In the genomic region with DNA sequence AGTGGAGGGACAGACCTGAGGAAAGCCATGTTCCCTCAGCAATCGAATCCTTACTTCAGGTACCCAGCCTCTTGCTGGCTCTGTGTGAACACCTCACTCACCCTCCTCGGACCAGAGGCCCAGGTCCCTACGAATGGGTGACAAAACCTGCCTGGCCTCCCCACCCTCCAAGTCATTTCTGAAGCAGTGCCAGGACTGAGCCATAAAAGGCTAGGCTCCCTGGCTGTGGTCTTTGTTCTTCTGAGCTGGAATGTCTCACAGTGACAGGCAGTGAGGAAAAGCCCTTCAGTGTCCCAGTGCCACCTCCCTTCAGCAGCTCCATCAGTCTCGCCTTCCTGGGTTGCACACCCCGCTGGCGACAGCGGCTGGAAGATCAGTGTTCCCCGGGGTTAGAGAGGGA, we compare ENCODE assay signal across 10 mouse cellular contexts.
DNase-seq lines count a peak whose midpoint lies in the region; ATAC-seq and TF ChIP-seq lines count a peak whose summit lies in the region.
"Had no signal": no experiment of that assay in that cellular context is flagged by ENCODE, and none has a peak within 500 bp of the region (broad histone marks: within the 10 kb centered on the region; RNA-seq: fewer than 3 reads in every experiment).

No protein-coding gene starts in this region.

- peak; percentile 46 for DNase-seq in embryo, embryonic 10 days (ENCODE audit: low spot score)
- DNase-seq in embryo, embryonic 10.5 days (ENCODE audit: low spot score), result no peak
- peak; percentile 51 for DNase-seq in MN1 (ENCODE audit: low spot score)
- no peak for DNase-seq in forebrain, postnatal 0 days
- no peak for DNase-seq in left cerebral cortex, adult 18-20 months (ENCODE audit: low spot score in 2 of 2)
- DNase-seq in frontal cortex, postnatal 10 days (ENCODE audit: low spot score in 2 of 2), result no peak
- DNase-seq in liver, embryonic 11.5 days (ENCODE audit: low spot score), result no peak
- DNase-seq: thymus, postnatal 14 days had no signal

- ATAC-seq in forebrain, postnatal 0 days, result peak; percentile 30; the same call in 1 of the 2 replicates
- peak; percentile 47; the same call in 1 of the 2 replicates for ATAC-seq in kidney, embryonic 16.5 days (ENCODE audit: low FRiP score, low TSS enrichment)
- ATAC-seq in liver, embryonic 11.5 days (replicated peaks; ENCODE audit: low FRiP score), result no peak
- ATAC-seq: activated CD4-positive, CD25-positive, alpha-beta regulatory T cell, adult 4 months had no signal

- H3K4me1 ChIP-seq in forebrain, postnatal 0 days (ENCODE audit: insufficient read depth), result no peaks in the 10 kb centered on the region
- peaks cover 14% of the 10 kb centered on the region for H3K4me1 ChIP-seq in kidney, embryonic 16.5 days (ENCODE audit: insufficient read depth, low read length)
- H3K4me1 ChIP-seq in liver, embryonic 11.5 days (replicated peaks; ENCODE audit: control insufficient read depth, insufficient read depth, low read length), result no peaks in the 10 kb centered on the region

- H3K27me3 ChIP-seq in forebrain, postnatal 0 days (ENCODE audit: insufficient read depth, low read length), result no peaks in the 10 kb centered on the region
- no peaks in the 10 kb centered on the region for H3K27me3 ChIP-seq in kidney, embryonic 16.5 days (ENCODE audit: insufficient read depth, low read length)
- no peaks in the 10 kb centered on the region for H3K27me3 ChIP-seq in liver, embryonic 11.5 days (replicated peaks; ENCODE audit: control insufficient read depth, insufficient read depth, low read length)

- no peaks in the 10 kb centered on the region for H3K36me3 ChIP-seq in forebrain, postnatal 0 days (ENCODE audit: insufficient read depth)
- H3K36me3 ChIP-seq in kidney, embryonic 16.5 days (ENCODE audit: insufficient read depth, low read length), result no peaks in the 10 kb centered on the region
- H3K36me3 ChIP-seq in liver, embryonic 11.5 days (ENCODE audit: control insufficient read depth, insufficient read depth, low read length), result no peaks in the 10 kb centered on the region

- WGBS in forebrain, postnatal 0 days, result 22% methylated on average over 8 of the region's 8 CpGs
- 16% methylated on average over 8 of the region's 8 CpGs for WGBS in kidney, embryonic 16.5 days
- 40% methylated on average over 8 of the region's 8 CpGs for WGBS in liver, embryonic 11.5 days

- H3K4me3 ChIP-seq in forebrain, postnatal 0 days (ENCODE audit: low read depth, low read length), result no peak overlapping the region
- H3K4me3 ChIP-seq in kidney, embryonic 16.5 days (ENCODE audit: low read length), result no peak overlapping the region
- H3K4me3 ChIP-seq in liver, embryonic 11.5 days (ENCODE audit: low read depth, low read length), result no peak overlapping the region

- no peak overlapping the region for H3K27ac ChIP-seq in forebrain, postnatal 0 days (ENCODE audit: low read depth, low read length)
- no peak overlapping the region for H3K27ac ChIP-seq in kidney, embryonic 16.5 days (ENCODE audit: low read length)
- H3K27ac ChIP-seq in liver, embryonic 11.5 days (ENCODE audit: low read depth, low read length), result no peak overlapping the region

- no peak for TF ChIP-seq CTCF in forebrain, postnatal 0 days (IDR thresholded peaks at IDR 0.05; ENCODE audit: low read depth)

- no peaks in the 10 kb centered on the region for H3K9me3 ChIP-seq in forebrain, postnatal 0 days (ENCODE audit: low read length)
- H3K9me3 ChIP-seq in kidney, embryonic 16.5 days (ENCODE audit: low read length), result no peaks in the 10 kb centered on the region
- H3K9me3 ChIP-seq in liver, embryonic 11.5 days (ENCODE audit: control insufficient read depth, low read length), result no peaks in the 10 kb centered on the region

- no peak overlapping the region for H3K4me2 ChIP-seq in forebrain, postnatal 0 days (ENCODE audit: low read depth)
- H3K4me2 ChIP-seq in kidney, embryonic 16.5 days (replicated peaks; ENCODE audit: low read depth, low read length), result no peak overlapping the region
- no peak overlapping the region for H3K4me2 ChIP-seq in liver, embryonic 11.5 days

- no peak overlapping the region for H3K9ac ChIP-seq in forebrain, postnatal 0 days
- H3K9ac ChIP-seq in kidney, embryonic 16.5 days (replicated peaks; ENCODE audit: low read length), result no peak overlapping the region
- no peak overlapping the region for H3K9ac ChIP-seq in liver, embryonic 11.5 days (ENCODE audit: low read depth, low read length)

Comparison
In these comparisons a context has a peak if more than half of its experiments do, and no peak if none do; other contexts are left out.
1. DNase-seq: peak in embryo, embryonic 10 days (single experiment) and MN1 (single experiment); none in embryo, embryonic 10.5 days (single experiment), forebrain, postnatal 0 days (single experiment), left cerebral cortex, adult 18-20 months (0 of 2), frontal cortex, postnatal 10 days (0 of 2) and liver, embryonic 11.5 days (single experiment).